ENCODE assay signal across 8 mouse cellular contexts in genomic region chr11:30198091-30198675, GRCm38 (mm10).
DNase-seq lines count a peak whose midpoint lies in the region; ATAC-seq lines count a peak whose summit lies in the region.

No protein-coding gene starts in this region.

- H3K36me3 ChIP-seq in embryonic facial prominence, embryonic 11.5 days (replicated peaks; ENCODE audit: control insufficient read depth, insufficient read depth, low read depth, low read length): no peaks in the 10 kb centered on the region
- peaks cover 29% of the 10 kb centered on the region for H3K36me3 ChIP-seq in heart, embryonic 14.5 days (ENCODE audit: control insufficient read depth, insufficient read depth, low read length)
- H3K36me3 ChIP-seq in kidney, embryonic 16.5 days (ENCODE audit: insufficient read depth, low read length): peaks cover 8% of the 10 kb centered on the region; the same call in 1 of the 2 replicates

- 0% methylated on average over 34 of the region's 34 CpGs for WGBS in embryonic facial prominence, embryonic 11.5 days
- WGBS in heart, embryonic 14.5 days: under 1% methylated on average over 34 of the region's 34 CpGs
- under 1% methylated on average over 34 of the region's 34 CpGs for WGBS in kidney, embryonic 16.5 days

- H3K9me3 ChIP-seq in embryonic facial prominence, embryonic 11.5 days (replicated peaks; ENCODE audit: control insufficient read depth, low read length): no peaks in the 10 kb centered on the region
- no peaks in the 10 kb centered on the region for H3K9me3 ChIP-seq in heart, embryonic 14.5 days (ENCODE audit: control insufficient read depth, low read length)
- H3K9me3 ChIP-seq in kidney, embryonic 16.5 days (ENCODE audit: low read length): no peaks in the 10 kb centered on the region

- H3K4me2 ChIP-seq in embryonic facial prominence, embryonic 11.5 days (ENCODE audit: low read depth, low read length): peak overlapping the region; percentile 78
- peak overlapping the region; percentile 71 for H3K4me2 ChIP-seq in heart, embryonic 14.5 days (ENCODE audit: low read length)
- H3K4me2 ChIP-seq in kidney, embryonic 16.5 days (replicated peaks; ENCODE audit: low read depth, low read length): peak overlapping the region; percentile 75

- H3K9ac ChIP-seq in embryonic facial prominence, embryonic 11.5 days (replicated peaks; ENCODE audit: low read length): peak overlapping the region; percentile 69
- H3K9ac ChIP-seq in heart, embryonic 14.5 days (ENCODE audit: low read length): peak overlapping the region; percentile 66
- H3K9ac ChIP-seq in kidney, embryonic 16.5 days (replicated peaks; ENCODE audit: low read length): peak overlapping the region; percentile 80

- H3K27ac ChIP-seq in embryonic facial prominence, embryonic 11.5 days (replicated peaks; ENCODE audit: low read depth, low read length): peak overlapping the region; percentile 65
- peak overlapping the region; percentile 75 to 81 for H3K27ac ChIP-seq in heart, embryonic 14.5 days (replicated peaks in 1 of 2; ENCODE audit: control insufficient read depth in 1 of 2, insufficient read depth in 1 of 2, low read depth in 2 of 2, low read length in 2 of 2)
- peak overlapping the region; percentile 98 for H3K27ac ChIP-seq in kidney, embryonic 16.5 days (ENCODE audit: low read length)

- peak; percentile 89 for DNase-seq in B cell, adult 2 months
- peak; percentile 80 for DNase-seq in adrenal gland, postnatal 14 days
- peak; percentile 88 for DNase-seq in embryonic facial prominence, embryonic 11.5 days (ENCODE audit: low spot score)
- peak; percentile 82 for DNase-seq in lung, postnatal 36 days
- peak; percentile 58 for DNase-seq in retina, adult 2 months (ENCODE audit: low read depth, low spot score)
- peak; percentile 70 to 77 for DNase-seq in urinary bladder, adult 18-20 months (ENCODE audit: low spot score in 2 of 2)

- no peaks in the 10 kb centered on the region for H3K27me3 ChIP-seq in embryonic facial prominence, embryonic 11.5 days (ENCODE audit: control insufficient read depth, insufficient read depth, low read length)
- no peaks in the 10 kb centered on the region for H3K27me3 ChIP-seq in heart, embryonic 14.5 days (ENCODE audit: control insufficient read depth, insufficient read depth, low read length)
- no peaks in the 10 kb centered on the region for H3K27me3 ChIP-seq in kidney, embryonic 16.5 days (ENCODE audit: insufficient read depth, low read length)

- H3K4me3 ChIP-seq in embryonic facial prominence, embryonic 11.5 days (ENCODE audit: low read depth, low read length): peak overlapping the region; percentile 53
- peak overlapping the region; percentile 43 to 64 for H3K4me3 ChIP-seq in heart, embryonic 14.5 days (ENCODE audit: control insufficient read depth in 1 of 2, insufficient read depth in 1 of 2, low read depth in 1 of 2, low read length in 2 of 2)
- peak overlapping the region; percentile 61 for H3K4me3 ChIP-seq in kidney, embryonic 16.5 days (ENCODE audit: low read length)

- ATAC-seq in embryonic facial prominence, embryonic 11.5 days (replicated peaks; ENCODE audit: insufficient number of reproducible peaks, low FRiP score, low TSS enrichment, low read depth): peak; percentile 95
- ATAC-seq in heart, embryonic 14.5 days (ENCODE audit: insufficient number of reproducible peaks, insufficient read depth, low FRiP score, low read depth): peak; percentile 84
- peak; percentile 96 for ATAC-seq in kidney, embryonic 16.5 days (ENCODE audit: low FRiP score, low TSS enrichment)

- no peaks in the 10 kb centered on the region for H3K4me1 ChIP-seq in embryonic facial prominence, embryonic 11.5 days (ENCODE audit: control insufficient read depth, insufficient read depth, low read length)
- H3K4me1 ChIP-seq in heart, embryonic 14.5 days (ENCODE audit: control insufficient read depth in 2 of 2, insufficient read depth in 2 of 2, low read length in 2 of 2): peaks cover 7 to 52% of the 10 kb centered on the region in 2 experiments
- peaks cover 46% of the 10 kb centered on the region for H3K4me1 ChIP-seq in kidney, embryonic 16.5 days (ENCODE audit: insufficient read depth, low read length)

Comparison
In these comparisons a context has a peak if more than half of its experiments do, and no peak if none do; other contexts are left out.
1. Peak in every context shown above with its lines: DNase-seq, ATAC-seq, H3K4me3 ChIP-seq and H3K27ac ChIP-seq.